Mouse (Mus musculus): Measurements from ENCODE around the gene Mybpc1.

DNA sequence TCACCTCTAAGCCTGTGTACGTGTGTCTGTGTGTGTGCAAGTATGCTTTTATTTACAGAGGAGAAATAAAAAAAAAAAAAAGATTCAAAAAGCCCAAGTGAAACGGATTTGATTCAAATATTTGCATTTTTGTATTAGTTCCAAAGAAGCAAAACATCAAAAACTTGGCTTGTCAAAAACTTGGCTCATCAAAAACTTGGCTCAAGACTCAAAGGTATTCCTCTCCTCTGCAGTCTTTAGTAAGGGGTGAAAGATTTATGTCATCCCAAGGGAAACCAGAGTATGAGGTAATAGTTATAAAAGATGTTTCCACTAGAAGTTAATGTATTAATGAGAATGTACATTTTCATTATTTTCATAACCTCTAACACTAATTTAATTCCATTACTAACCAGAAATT is 1.2 kb downstream of the Mybpc1 start:
- TF ChIP-seq CTCF (IDR thresholded peaks at IDR 0.05; ENCODE audit: control insufficient read depth, insufficient read depth, insufficient replicate concordance, low read depth, low read length) (no peak), POLR2A (IDR thresholded peaks at IDR 0.05; ENCODE audit: control insufficient read depth, low read depth, low read length) (no peak)

All from testis, adult 2 months (tissue).